Mouse (Mus musculus) E14TG2a.4 (cell line): Measurements from ENCODE around the gene Cib3.

Experiments
- H3K27me3 ChIP-seq: 2 replicates; pipeline ENCODE4 v1.6.1; 2014; ENCODE audit warnings: low read length, control low read depth; ENCODE audit not compliant: insufficient read depth
- H3K36me3 ChIP-seq: 2 replicates; pipeline ENCODE4 v1.6.1; 2014; ENCODE audit warnings: low read length, control low read depth; ENCODE audit not compliant: insufficient read depth
- H3K4me1 ChIP-seq: replicated peaks from 2 replicates; pipeline ENCODE4 v1.6.1; 2014; ENCODE audit warnings: low read depth, low read length, control low read depth
- H3K4me3 ChIP-seq: replicated peaks from 2 replicates; pipeline ENCODE4 v1.5.1; 2014; ENCODE audit warnings: mild to moderate bottlenecking, low read length
- H3K9me3 ChIP-seq: 2 replicates; pipeline ENCODE4 v1.6.1; 2014; ENCODE audit warnings: low read length, control low read depth
- CTCF ChIP-seq: conservative IDR thresholded peaks from 2 replicates; pipeline ENCODE4 v1.5.1; 2014; ENCODE audit warnings: low read length
- NANOG ChIP-seq: IDR thresholded peaks from 2 replicates; pipeline ENCODE4 v1.6.1; 2014; ENCODE audit warnings: borderline replicate concordance, low read length, mixed read lengths
- POU5F1 ChIP-seq: IDR thresholded peaks from 2 replicates; pipeline ENCODE4 v1.6.1; 2014; ENCODE audit warnings: low read length, borderline replicate concordance

Cib3 gene

DNA sequence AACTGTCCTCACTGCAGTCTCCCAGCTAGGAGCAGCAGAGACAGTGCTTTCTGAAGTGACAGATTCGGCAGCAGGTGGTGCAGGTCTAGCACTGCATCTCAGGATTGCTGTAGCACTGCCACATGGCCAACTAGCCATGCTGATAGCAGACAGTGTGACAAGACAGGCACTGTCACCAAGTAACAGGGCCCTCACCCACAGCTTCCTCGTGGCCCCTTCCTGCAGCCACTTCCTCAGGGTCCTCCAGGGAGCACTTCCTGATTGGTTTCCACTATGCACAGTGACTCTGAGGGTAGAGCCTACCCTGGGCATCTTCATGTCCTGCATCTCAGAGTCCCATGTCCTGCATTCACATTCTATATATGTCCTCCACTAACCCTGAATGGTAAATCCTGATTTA lies 32.0 kb upstream of the Cib3 start:
- no peak overlapping the region for H3K4me3 ChIP-seq
- H3K4me1 ChIP-seq = peaks cover 8% of the 10 kb centered on the region
- no peaks in the 10 kb centered on the region for H3K27me3 ChIP-seq
- peaks cover 11% of the 10 kb centered on the region for H3K36me3 ChIP-seq
- TF ChIP-seq POU5F1 = no peak
- TF ChIP-seq NANOG = no peak
- no peak for TF ChIP-seq CTCF
- no peaks in the 10 kb centered on the region for H3K9me3 ChIP-seq

DNA sequence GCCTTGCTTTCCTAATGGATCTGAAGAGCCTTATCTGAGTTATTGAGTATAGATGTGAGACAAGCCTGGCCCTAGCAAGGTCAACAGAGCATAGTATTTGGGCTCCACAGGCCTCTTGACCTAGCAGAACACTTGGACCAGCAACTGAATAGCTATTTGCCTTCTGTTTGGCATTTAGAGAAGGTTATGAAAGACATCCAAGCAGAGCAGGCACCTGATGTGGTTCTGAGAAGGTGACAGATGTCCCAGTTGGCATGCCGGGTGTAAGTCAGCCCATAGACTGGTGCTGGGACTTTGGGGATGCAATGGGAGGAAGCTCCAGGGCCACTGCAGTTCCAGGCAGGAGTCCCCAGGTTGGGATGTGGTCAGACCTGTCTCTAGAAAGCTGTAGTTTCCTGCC lies 29.6 kb upstream of the Cib3 start:
- peaks cover 11% of the 10 kb centered on the region for H3K36me3 ChIP-seq
- peaks cover 8% of the 10 kb centered on the region for H3K4me1 ChIP-seq
- TF ChIP-seq POU5F1 (no peak), CTCF (no peak), NANOG (no peak)
- H3K27me3 ChIP-seq = no peaks in the 10 kb centered on the region
- no peak overlapping the region for H3K4me3 ChIP-seq
- H3K9me3 ChIP-seq = no peaks in the 10 kb centered on the region

DNA sequence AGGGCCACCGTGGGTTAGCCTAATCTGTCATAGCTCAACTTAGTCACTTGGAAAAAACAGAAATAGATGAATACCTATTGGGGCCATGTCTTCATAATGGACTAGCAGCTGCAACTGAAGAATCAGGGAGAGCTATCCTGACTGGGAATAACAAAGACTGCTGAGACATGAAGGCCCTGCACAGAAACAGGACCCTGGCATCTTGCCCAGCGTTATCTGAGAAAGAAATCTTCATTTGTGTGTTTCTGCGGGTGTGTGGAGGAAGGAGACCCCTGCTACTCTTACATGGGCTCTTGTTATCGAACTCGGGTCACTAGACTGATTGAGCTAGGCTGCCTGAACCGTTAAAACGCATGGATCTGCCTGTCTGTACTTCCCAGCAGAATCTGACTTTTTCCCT lies 28.3 kb upstream of the Cib3 start:
- Histone ChIP-seq H3K4me3 (peak overlapping the region; percentile 90), H3K27me3 (no peaks in the 10 kb centered on the region), H3K4me1 (peaks cover 8% of the 10 kb centered on the region), H3K9me3 (no peaks in the 10 kb centered on the region), H3K36me3 (peaks cover 7% of the 10 kb centered on the region)
- TF ChIP-seq POU5F1 (no peak), CTCF (no peak), NANOG (no peak)

DNA sequence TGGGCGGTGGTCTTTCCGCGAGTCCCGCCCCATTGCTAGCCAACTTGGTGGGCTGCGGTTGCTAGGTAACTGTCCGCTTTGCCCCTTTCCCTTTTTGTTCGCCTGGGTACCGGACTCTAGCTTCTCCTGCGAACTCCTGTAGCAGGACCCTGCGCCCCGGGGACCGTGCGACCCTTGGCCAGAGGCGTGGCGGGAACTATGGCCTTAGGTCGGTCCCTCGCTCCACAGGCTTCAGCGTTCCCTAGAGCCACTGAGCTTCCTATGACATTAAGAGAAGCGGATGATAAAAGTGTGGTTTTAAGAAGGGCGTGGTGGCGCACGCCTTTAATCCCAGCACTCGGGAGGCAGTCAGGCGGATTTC lies 27.7 kb upstream of the Cib3 start:
- TF ChIP-seq NANOG (no peak), CTCF (no peak), POU5F1 (no peak)
- H3K27me3 ChIP-seq = no peaks in the 10 kb centered on the region

DNA sequence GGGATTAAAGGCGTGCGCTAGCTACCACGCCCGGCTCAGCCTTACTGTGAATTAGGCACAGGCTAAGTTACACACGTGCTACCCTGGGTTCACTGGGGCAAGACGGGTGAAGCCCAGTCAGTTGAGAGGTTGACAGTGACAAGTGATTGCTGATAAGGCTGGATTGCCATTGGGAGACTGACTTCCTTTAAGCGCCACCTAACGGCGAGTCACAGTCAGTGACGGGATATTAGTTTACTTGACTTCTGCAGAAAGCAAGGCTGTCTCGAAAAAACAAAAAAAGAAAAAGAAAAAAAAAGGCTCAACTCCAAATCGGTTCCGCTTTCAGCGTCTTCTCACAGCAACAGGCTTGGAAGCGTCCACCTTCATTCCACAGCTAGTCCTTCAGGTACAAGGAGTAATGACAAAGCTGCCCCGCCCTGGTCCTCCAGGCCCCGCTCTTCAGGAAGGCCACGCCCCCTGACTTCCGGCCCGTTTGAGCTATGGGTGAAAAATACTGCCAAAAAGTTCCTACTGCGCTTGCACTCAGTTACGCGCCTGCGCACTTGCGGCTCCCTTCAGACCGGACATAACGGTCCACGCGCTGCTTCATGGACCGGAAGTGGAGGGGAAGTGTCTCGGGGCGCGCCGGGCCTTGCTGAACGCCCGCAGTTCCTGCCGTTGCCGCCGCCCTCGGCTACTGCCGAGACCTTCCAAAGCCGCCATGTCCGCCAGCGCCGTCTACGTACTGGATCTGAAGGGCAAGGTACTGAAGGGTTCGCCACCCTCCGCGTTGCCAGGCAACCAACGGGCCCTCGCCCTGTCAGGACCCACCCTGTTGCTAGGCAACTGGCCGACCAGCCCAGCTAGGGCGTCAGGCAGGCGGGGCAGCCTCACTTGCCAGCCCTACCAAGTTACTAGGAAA lies 27.1 kb upstream of the Cib3 start, which contains the start of gene Ap1m1:
Gene Ap1m1 (plus strand): TSS at position 520 of the 904 bp plus-strand sequence.
- no peaks in the 10 kb centered on the region for H3K9me3 ChIP-seq
- H3K4me1 ChIP-seq = peaks cover 8% of the 10 kb centered on the region
- no peak for TF ChIP-seq NANOG
- peak; percentile 71 for TF ChIP-seq CTCF

More for the DNA sequence above, 27.7 kb upstream of the Cib3 start:
- peaks cover 7% of the 10 kb centered on the region for H3K36me3 ChIP-seq
- no peaks in the 10 kb centered on the region for H3K9me3 ChIP-seq
- H3K4me1 ChIP-seq = peaks cover 8% of the 10 kb centered on the region
- H3K4me3 ChIP-seq = peak overlapping the region; percentile 90

DNA sequence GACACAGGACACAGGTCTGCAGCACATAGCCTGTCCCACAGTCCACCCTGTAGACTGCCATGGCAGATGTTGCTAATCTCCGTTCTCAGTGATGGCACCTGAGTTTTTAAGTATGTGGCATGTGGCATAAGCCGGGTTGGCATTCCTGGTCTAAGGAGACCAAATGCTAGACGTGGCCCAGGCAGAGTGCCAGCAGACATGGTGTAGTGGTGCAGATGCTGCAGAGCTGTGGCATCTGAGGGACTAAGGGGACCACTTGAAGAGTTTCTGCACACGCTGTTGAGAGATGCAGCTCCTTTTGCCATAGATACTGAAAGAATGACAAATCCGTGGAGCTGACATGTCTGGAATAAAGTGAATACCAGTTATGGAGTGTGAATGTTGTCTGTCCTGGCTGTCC lies 10.0 kb upstream of the Cib3 start:
- Histone ChIP-seq H3K9me3 (no peaks in the 10 kb centered on the region), H3K4me1 (peaks cover 29% of the 10 kb centered on the region), H3K36me3 (peaks cover 31% of the 10 kb centered on the region), H3K4me3 (no peak overlapping the region), H3K27me3 (no peaks in the 10 kb centered on the region)
- TF ChIP-seq CTCF (no peak), POU5F1 (no peak), NANOG (no peak)

More for the DNA sequence above, 27.1 kb upstream of the Cib3 start, which contains the start of gene Ap1m1:
- Histone ChIP-seq H3K36me3 (peaks cover 7% of the 10 kb centered on the region), H3K4me3 (peak within 1 kb of the TSS; percentile 90), H3K27me3 (no peaks in the 10 kb centered on the region)

DNA sequence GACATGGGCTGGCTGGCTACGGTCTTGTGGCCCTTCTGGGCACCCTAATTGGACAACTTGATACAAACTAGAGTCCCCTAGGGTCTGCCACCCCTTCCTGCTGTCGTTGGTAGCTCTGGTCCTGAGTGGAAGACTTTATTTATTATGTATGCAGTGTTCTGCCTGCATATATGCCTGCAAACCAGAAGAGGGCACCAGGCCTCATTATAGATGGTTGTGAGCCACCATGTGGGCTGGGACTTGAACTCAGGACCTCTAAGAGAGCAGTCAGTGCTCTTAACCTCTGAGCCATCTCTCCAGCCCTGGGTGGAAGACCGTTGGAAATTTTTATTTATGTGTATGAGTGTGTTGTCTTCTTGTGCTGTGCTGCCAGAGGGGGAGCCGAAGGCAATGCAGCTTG lies 8.1 kb upstream of the Cib3 start:
- TF ChIP-seq NANOG (no peak), CTCF (peak; percentile 28; the same call in 1 of the 2 replicates), POU5F1 (no peak)
- H3K4me3 ChIP-seq = peak overlapping the region; percentile 94
- peaks cover 29% of the 10 kb centered on the region for H3K4me1 ChIP-seq
- peaks cover 31% of the 10 kb centered on the region for H3K36me3 ChIP-seq
- no peaks in the 10 kb centered on the region for H3K27me3 ChIP-seq
- H3K9me3 ChIP-seq = no peaks in the 10 kb centered on the region

DNA sequence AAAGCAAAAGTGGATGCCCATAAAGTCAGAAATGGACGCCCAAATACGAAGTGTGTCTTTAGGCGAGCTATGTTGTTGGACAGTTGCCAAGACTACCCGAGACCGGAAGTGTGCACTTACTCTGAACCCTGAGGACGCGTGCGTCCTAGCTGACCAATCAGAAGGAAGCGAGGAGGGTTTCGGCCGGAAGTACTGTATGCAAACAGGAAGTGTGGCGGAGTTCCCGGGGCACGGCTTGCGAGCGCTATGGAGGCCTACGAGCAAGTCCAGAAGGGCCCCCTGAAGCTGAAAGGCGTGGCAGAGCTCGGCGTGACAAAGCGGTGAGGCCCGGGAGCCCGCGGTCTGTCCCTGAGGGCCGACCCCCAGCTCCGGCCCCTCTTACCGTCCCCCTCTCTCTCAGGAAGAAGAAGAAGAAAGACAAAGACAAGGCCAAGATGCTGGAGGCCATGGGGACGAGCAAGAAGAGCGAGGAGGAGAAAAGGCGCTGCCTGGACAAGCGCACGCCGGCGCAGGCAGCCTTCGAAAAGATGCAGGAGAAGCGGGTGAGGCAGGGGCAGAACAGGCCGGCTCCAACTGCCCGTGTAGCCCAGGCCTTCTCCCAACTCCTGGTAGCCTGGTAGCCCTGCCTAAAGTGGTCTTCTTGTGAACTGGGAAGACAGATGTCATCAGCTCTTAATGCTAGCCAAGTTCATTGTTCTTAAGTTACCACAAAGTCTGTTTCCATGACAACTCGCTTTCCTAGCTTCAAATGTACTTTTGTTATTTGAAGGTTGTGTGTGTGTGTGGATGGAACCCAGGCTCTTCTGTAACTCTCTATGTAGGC lies 7.1 kb upstream of the Cib3 start, which contains the start of gene Fam32a:
Gene Fam32a (plus strand): TSS at position 190 of the 823 bp plus-strand sequence.
- Histone ChIP-seq H3K27me3 (no peaks in the 10 kb centered on the region), H3K36me3 (peaks cover 31% of the 10 kb centered on the region), H3K9me3 (no peaks in the 10 kb centered on the region), H3K4me1 (peaks cover 29% of the 10 kb centered on the region), H3K4me3 (peak within 1 kb of the TSS; percentile 94)
- TF ChIP-seq CTCF (no peak), NANOG (no peak), POU5F1 (no peak)
